Mouse (Mus musculus) kidney, adult 9 months (tissue): ENCODE results near the gene Cd28.

Experiments used
- DNase-seq: peaks from one replicate; pipeline ENCODE4 v3.0.0; 2022

The Cd28 gene

DNA sequence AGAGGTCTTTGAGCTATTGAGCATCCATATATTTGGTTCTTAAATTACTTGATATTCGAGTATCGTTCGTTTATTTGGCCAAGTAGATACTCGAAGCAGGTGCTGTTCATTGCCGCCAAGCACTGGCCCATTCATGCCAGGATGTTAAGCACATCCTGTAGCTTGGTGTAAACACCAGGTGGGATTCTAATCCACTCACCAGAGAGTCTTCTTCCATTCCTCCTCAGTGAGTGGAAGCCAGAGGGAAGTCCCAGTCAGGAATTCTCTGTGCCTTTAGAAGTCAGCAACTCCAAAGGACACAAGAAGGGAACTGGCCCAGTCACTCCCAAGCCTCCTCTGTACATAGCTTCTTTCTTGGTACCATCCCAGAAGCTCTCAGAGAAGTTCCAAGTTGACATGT is at the start of gene Cd28:
Cd28 (plus strand) TSS at position 234 of the 400 bp plus-strand sequence.
- no peak for DNase-seq

DNA sequence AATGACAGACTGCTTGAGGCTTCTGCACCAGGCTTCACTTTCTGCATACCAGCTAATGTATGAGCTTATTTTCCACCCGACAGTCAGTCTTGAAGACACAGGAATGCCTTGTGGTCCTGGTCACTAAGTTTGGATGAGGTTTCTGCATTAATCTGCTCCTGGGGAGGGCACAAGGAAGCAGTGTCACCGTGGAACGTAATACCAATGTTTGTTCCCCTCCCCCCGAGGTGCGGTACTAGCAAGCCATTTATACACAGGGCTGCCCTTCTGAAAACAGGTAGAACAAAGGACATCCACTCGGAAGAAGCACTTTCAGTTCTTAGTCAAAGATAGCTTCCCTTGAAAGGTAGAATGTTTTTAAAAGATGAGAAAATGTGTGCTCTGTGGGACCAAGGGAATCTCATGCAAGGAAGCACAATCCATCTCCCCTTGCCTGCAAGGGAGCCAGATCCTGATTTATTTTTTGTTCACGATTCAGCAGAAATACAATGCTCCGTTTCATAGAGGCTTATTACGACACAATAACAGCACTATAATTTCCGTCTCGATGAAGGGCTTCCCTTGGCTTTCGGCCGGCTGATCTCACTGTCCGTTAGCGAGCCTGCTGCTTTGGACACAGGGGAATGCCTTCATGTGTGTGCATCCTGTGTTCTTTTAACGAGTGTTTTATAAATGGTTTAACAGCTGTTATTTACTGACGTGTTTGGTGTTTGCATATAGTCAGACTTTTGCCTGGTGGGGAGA is 48.6 kb upstream of the Cd28 start:
- DNase-seq = no peak

- DNase-seq = peak; percentile 84
Measured at GRCm38 (mm10) chr1:60669048-60669447, 47.6 kb upstream of the Cd28 start.

DNA sequence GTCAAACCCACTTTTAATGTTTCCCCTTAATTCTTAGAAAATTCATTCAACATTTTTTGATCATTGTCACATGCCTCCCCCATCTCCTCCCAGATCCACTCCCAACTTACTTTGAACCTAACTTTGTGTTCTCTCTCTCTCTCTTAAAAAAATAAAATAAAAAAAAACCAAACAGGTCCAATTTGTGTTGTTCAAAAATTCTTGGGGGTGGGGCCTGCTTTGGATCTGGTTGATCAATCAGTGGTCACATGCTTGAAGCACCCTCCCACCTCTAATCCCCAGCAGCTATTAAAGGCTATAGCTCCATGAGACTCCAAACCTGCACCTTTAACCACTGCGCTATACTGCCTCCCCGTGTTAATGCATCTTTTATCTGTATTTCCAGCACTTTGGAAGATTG is 46.9 kb upstream of the Cd28 start:
- no peak for DNase-seq

- no peak for DNase-seq
Measured at GRCm38 (mm10) chr1:60670172-60670571, 46.4 kb upstream of the Cd28 start.

DNA sequence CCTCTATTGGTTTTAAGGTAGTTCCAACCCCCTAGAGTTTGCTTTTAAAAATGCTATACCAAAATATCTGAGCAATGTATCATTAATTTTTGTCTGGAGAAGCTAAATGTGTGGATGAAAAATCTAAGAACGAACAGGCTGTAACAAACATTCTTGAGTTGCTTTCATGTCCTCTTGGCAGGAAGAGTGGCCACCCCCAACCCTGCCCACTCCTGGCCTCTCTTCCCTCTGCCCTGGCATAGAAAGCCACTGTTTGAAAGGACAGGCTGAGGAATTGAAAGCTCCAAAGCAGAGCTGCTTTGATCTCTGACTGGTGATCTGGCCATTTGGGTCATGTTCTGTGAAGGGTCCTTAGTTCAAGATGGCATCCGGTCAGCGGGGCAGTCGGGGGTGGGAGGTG is 32.8 kb upstream of the Cd28 start:
- DNase-seq = no peak

- no peak for DNase-seq
Measured at GRCm38 (mm10) chr1:60696115-60696895, 20.3 kb upstream of the Cd28 start.

DNA sequence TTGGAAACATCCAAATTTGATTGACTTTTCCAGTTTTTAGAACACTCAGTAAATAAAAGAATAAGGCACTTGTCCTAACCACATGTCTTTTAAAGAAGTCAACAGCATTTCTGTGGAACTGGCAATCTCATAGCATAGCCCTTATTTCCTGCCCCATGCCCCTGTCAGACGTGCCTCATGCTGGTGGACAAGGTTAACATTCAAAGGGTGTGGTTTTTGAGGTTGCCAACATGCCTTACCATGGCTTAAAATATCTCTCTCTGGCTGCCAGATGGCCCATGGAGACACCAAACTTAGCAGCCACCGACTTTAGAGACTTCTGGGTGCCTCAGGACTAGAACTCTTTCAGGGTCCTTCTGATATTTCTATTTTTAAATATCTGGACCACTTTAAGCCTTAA is 14.0 kb upstream of the Cd28 start:
- DNase-seq = no peak

- DNase-seq = no peak
Measured at GRCm38 (mm10) chr1:60713238-60713637, 3.4 kb upstream of the Cd28 start.

GRCm38 (mm10) chr1:60715651-60716196 is 876 bp upstream of the Cd28 start:
- peak; percentile 62 for DNase-seq

DNA sequence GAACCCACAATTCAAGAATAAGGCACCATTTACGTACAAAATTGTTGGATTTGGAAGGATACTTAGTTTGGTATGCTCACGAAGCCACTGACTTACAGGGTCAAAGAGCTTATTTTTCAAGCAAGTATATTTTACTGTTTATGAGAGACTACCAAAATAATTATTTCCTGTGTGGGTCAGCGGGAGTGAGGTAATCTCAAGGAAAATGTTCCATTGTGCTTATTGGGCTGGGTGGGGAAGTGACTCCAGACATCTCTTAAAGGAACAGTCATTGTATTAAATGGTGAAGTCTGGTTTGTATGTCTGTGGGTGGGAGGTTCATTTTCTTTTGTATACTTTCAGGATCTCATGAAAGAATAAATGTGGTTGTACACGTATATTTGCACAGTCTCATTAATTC is 2.0 kb downstream of the Cd28 start:
- DNase-seq = peak; percentile 49

DNA sequence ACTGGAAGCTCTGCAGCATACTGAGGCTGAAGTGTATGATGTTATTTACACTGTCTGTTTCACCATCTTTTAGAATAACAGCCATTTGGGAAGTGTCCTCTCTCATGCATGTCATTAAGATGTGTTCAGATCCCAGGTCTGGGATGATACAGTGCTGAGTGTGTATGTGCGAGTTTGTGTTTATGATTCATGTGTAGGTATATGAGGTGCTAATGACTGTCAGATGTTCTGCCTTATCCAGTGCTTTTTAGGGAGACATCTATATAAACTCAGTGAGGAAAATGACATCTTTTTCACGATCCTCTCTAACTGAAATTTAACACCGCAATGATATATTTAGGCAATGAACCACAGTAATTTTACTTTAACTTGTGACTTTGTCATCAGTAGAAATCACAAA is 7.0 kb downstream of the Cd28 start:
- DNase-seq = no peak

- no peak for DNase-seq
Measured at GRCm38 (mm10) chr1:60731940-60732339, 15.3 kb downstream of the Cd28 start.

- DNase-seq = peak; percentile 55
Measured at GRCm38 (mm10) chr1:60735072-60735907, 18.7 kb downstream of the Cd28 start.

DNA sequence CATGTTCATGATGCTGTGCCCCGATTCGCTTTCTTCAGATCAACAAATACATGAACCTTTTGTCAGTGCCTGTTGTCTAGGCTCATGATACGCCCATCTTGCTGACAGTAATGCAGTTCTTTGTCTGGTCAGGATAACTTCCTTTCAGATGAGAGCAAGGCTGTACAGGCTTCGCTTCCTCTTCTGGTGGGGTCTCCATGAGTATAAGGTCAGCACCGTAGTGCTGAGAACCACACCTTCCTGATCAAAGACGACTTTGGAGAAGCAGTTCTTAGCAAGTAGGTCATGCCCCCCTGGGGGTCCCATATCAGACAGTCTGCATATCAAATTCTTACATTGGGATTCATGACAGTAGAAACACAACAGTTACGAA is 19.3 kb downstream of the Cd28 start:
- DNase-seq = no peak

DNA sequence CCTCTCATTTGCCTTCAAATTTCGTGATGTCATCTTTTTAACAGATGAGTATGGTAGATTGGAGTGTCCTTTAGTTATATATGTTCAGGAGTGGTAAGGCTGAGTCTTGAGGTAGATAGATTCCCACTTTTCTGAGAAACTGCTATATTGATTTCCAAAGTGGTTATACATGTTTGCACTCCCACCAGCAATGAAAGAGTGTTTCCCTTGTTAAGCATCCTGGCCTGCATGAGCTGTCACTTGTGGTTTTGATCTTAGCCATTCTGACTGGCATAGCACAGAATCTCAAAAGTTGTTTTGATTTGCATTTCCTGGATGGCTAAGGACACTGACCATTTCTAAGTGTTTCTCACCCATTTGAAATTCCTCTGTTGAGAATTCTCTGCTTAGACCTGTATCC is 27.7 kb downstream of the Cd28 start:
- no peak for DNase-seq

DNA sequence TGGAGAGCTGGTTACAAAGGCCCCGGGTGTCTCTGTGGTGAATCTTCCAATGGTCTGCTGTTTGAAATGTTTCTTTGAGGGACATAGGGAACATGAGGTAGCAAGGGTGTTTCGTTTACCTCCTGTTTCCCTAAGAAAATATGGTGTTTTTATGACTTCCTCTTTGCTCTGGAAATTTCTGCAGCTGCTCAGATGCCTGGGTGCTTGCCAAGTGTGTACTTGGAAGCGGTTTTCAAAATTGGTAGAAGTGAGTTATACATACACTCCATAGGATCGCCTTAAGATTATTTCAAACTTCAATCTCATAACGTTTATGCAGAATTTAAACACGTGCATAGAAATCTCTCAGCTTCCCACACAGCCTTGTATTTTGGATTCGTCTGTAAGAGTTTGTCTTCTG is 29.1 kb downstream of the Cd28 start:
- DNase-seq = peak; percentile 33

DNA sequence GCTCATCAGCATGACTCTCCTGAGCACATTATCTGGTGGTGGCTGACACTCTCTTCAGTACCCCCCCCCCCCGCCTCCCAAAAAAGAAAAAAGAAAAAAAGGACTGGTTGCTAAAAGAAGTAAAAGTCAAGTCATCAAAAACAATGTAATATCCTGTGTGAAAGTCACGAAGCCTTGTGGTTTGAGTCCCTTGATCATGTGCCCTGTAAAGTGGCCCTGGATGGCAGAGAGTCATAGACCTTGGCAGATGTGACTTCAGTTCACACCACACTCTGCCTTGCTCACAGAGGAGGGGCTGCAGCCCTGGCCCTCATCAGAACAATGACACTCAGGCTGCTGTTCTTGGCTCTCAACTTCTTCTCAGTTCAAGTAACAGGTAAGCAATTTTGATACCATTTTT is 29.6 kb downstream of the Cd28 start:
- peak; percentile 6 for DNase-seq

DNA sequence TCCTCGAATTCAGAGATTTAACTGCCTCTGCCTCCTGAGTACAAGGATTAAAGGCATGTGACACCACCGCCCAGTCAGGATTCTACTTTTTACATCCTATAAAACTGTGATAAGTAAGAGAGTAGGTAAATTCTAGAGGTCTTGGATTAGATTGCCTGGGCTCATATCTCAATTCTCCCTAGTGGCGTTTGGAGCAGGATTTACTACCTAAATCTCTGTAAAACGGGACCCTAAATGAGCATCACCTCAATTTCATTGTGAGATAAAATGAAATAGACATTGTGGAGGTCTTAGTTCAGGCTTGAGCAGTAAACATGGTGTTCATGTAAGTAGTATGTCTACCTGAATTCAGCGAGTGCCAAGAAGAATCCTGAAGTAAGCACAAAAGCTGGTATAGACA is 30.3 kb downstream of the Cd28 start:
- DNase-seq = no peak

DNA sequence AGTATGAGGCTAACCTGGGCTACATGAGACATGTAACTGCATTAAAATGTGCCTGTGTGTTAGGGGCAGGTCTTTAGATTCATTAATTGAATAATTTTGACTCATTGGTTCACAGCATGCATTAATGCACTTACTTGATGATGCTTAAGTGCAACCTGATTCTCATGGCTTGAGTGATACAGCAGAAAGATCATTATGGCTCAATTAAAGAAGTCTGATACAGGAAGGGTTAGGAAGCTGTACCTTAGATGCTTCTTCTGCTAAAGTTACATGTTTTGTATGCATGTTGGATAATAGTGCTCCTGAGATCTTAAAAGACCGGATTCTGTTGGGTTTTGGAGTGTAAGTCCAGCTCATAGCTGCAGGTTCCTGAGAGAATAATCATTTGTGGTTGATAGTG is 31.7 kb downstream of the Cd28 start:
- no peak for DNase-seq

GRCm38 (mm10) chr1:60748936-60749335 is 32.3 kb downstream of the Cd28 start:
- no peak for DNase-seq

DNA sequence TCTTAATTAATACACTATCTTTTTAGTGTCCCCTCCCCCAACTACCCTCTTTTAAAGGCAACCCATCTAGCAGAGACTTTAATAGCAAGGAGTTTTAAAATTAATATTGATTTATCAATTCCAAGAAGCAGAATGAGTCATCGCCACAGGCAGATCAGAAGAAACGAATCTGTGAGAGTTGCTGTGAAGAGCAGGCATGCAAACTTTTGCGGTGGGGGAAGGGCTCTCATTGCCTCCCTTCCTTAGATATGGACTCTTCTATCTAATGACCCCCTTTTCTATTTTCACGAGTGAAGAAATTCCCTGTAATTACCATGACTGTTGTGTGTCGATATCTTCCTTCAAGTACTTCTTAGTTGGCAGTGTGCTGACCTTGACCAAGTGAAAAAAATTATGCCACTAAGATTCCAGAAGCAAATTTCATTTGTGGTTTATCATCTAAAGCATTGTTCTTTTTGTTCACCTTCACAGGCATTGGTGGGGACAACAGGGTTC is 32.8 kb downstream of the Cd28 start:
- DNase-seq = no peak

DNA sequence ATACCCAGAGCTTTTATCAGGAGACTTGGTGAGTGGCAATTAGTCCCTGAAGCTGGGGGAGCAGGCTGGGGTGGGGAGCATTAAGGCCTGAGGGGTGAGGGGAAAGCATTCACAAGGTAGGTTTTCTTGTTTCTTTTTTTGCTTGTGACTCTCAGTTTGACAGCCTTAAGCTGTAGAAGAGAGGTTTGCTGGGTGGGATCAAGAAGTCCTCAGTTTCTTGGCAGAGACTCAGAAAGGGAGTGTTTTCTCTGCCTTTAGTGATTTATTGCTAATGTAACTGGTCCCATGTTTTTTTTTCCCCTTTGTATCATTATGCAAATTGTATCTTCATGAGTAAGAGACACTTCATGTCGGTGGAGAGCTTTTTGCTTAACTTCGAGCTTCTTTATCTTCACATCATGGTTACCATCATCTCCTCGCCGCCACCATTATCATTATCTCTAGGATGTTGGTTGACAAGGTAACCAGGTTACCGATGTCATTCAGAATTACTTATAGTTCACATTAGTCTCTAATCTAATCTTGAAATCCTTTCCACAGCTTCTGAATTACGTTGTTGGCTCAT is 33.7 kb downstream of the Cd28 start:
- no peak for DNase-seq
